Mouse (Mus musculus) cerebellum, adult 2 months (tissue): ENCODE results near the gene Per3.

ENCODE experiments used
- CTCF ChIP-seq: fragments of 200-500 bp; IDR thresholded peaks from 2 replicates; pipeline ENCODE4 v1.5.1; 2011; ENCODE audit warnings: low read depth, mild to moderate bottlenecking, control low read depth, low read length, moderate library complexity, borderline replicate concordance; ENCODE audit not compliant: insufficient read depth
- POLR2A ChIP-seq: fragments of 200-500 bp; IDR thresholded peaks from 2 replicates; pipeline ENCODE4 v1.6.1; 2011; ENCODE audit warnings: low read length, control low read depth, borderline replicate concordance; ENCODE audit not compliant: insufficient read depth

- TF ChIP-seq POLR2A (no peak), CTCF (no peak)
These were observed 24.3 kb upstream of the Per3 start for GRCm38 (mm10) chr4:151068751-151069150.
